Mouse (Mus musculus) forebrain, embryonic 11.5 days (tissue): Measurements from ENCODE around the gene Tnfrsf4. TPM values are rescaled to one million over a fixed set of nuclear protein-coding genes. Genes with fewer than 3 reads are reported as not detected.

Experiments used
- ATAC-seq: fragments of 200-750 bp; cut with Nextera tagmentation; replicated peaks from 2 replicates; pipeline ENCODE4 v1.8.0; 2017; ENCODE audit warnings: moderate TSS enrichment; ENCODE audit not compliant: low FRiP score
- DNase-seq: peaks from one replicate; pipeline ENCODE4 v3.0.0-alpha.2; 2017; ENCODE audit warnings: low spot score
- H3K27ac ChIP-seq: fragments of 300-500 bp; sonication (generic); 2 replicates; pipeline ENCODE4 v1.5.1; 2014; ENCODE audit warnings: low read depth, low read length
- H3K27me3 ChIP-seq: fragments of 300-500 bp; sonication (generic); 2 replicates; pipeline ENCODE4 v1.6.1; 2014; ENCODE audit warnings: mild to moderate bottlenecking, low read length, mixed read lengths; ENCODE audit not compliant: control insufficient read depth, insufficient read depth
- H3K36me3 ChIP-seq: fragments of 300-500 bp; sonication (generic); 2 replicates; pipeline ENCODE4 v1.6.1; 2014; ENCODE audit warnings: mild to moderate bottlenecking, low read length, moderate library complexity, mixed read lengths; ENCODE audit not compliant: control insufficient read depth, insufficient read depth
- H3K4me1 ChIP-seq: fragments of 300-500 bp; sonication (generic); replicated peaks from 2 replicates; pipeline ENCODE4 v1.6.1; 2014; ENCODE audit warnings: low read length, mixed read lengths; ENCODE audit not compliant: control insufficient read depth, insufficient read depth
- H3K4me2 ChIP-seq: fragments of 300-500 bp; sonication (generic); 2 replicates; pipeline ENCODE4 v1.6.1; 2014; ENCODE audit warnings: low read depth, mild to moderate bottlenecking, low read length, moderate library complexity, mixed read lengths; ENCODE audit not compliant: severe bottlenecking
- H3K4me3 ChIP-seq: fragments of 300-500 bp; sonication (generic); 2 replicates; pipeline ENCODE4 v1.5.1; 2014; ENCODE audit warnings: low read depth, low read length
- H3K9ac ChIP-seq: fragments of 300-500 bp; sonication (generic); 2 replicates; pipeline ENCODE4 v1.6.1; 2014; ENCODE audit warnings: low read length
- H3K9me3 ChIP-seq: fragments of 300-500 bp; sonication (generic); 2 replicates; pipeline ENCODE4 v1.6.1; 2016; ENCODE audit warnings: low read length, mixed read lengths; ENCODE audit not compliant: control insufficient read depth
- WGBS: fragments of 180-500 bp; shearing (Covaris S2); extraction: QIAGEN DNeasy Blood & Tissue Kit; methylation state at CpG from one replicate; pipeline ENCODE4 v1.1.7; 2014; 5-methylcytosine and 5-hydroxymethylcytosine counted together
- polyA plus RNA-seq: library from polyadenylated mRNA; unstranded; fragments of >200 nt; fragmentation: Nextera tagmentation; extraction: Ambion mirVana; gene quantifications from 2 replicates; pipeline ENCODE4 v1.2.1, GENCODE M21; 2014

The Tnfrsf4 gene
- 0.53 and 0.75 TPM in 2 replicates for polyA plus RNA-seq

GRCm38 (mm10) chr4:156013637-156014036 is at the start of gene Tnfrsf4:
Tnfrsf4 (plus strand) TSS chr4:156013843.
- H3K9me3 ChIP-seq = no peaks in the 10 kb centered on the region
- no peak within 1 kb of the TSS for H3K9ac ChIP-seq
- H3K4me2 ChIP-seq = no peak within 1 kb of the TSS
- DNase-seq (no peak), ATAC-seq (no peak)
- H3K36me3 ChIP-seq = peaks cover 14% of the 10 kb centered on the region; the same call in 1 of the 2 replicates
- WGBS = 88% methylated on average over 8 of the region's 8 CpGs
- H3K4me1 ChIP-seq = no peaks in the 10 kb centered on the region
- no peak within 1 kb of the TSS for H3K27ac ChIP-seq
- H3K4me3 ChIP-seq = no peak within 1 kb of the TSS
- H3K27me3 ChIP-seq = no peaks in the 10 kb centered on the region

GRCm38 (mm10) chr4:155964396-155964795 is 49.2 kb upstream of the Tnfrsf4 start:
- H3K4me2 ChIP-seq = no peak overlapping the region
- no peak overlapping the region for H3K9ac ChIP-seq
- ATAC-seq (no peak), DNase-seq (no peak)
- WGBS = 92% methylated on average over 11 of the region's 11 CpGs
- H3K9me3 ChIP-seq = no peaks in the 10 kb centered on the region
- H3K27me3 ChIP-seq = no peaks in the 10 kb centered on the region
- H3K4me3 ChIP-seq = no peak overlapping the region
- no peak overlapping the region for H3K27ac ChIP-seq
- H3K36me3 ChIP-seq = no peaks in the 10 kb centered on the region
- peaks cover 9% of the 10 kb centered on the region for H3K4me1 ChIP-seq

GRCm38 (mm10) chr4:155969043-155969653 is 44.5 kb upstream of the Tnfrsf4 start:
- H3K27me3 ChIP-seq = no peaks in the 10 kb centered on the region
- H3K27ac ChIP-seq = no peak overlapping the region
- H3K4me2 ChIP-seq = no peak overlapping the region
- H3K36me3 ChIP-seq = no peaks in the 10 kb centered on the region
- no peaks in the 10 kb centered on the region for H3K4me1 ChIP-seq
- no peak overlapping the region for H3K9ac ChIP-seq
- ATAC-seq = no peak
- no peak overlapping the region for H3K4me3 ChIP-seq
- DNase-seq = no peak
- 90% methylated on average over 13 of the region's 13 CpGs for WGBS
- no peaks in the 10 kb centered on the region for H3K9me3 ChIP-seq

GRCm38 (mm10) chr4:155970286-155970685 is 43.4 kb upstream of the Tnfrsf4 start:
- no peaks in the 10 kb centered on the region for H3K4me1 ChIP-seq
- DNase-seq (no peak), ATAC-seq (no peak)
- no peaks in the 10 kb centered on the region for H3K9me3 ChIP-seq
- H3K9ac ChIP-seq = no peak overlapping the region
- no peak overlapping the region for H3K4me2 ChIP-seq
- H3K27me3 ChIP-seq = no peaks in the 10 kb centered on the region
- 77% methylated on average over 5 of the region's 5 CpGs for WGBS
- H3K4me3 ChIP-seq = no peak overlapping the region
- H3K27ac ChIP-seq = no peak overlapping the region
- H3K36me3 ChIP-seq = no peaks in the 10 kb centered on the region

GRCm38 (mm10) chr4:155972651-155973050 is 41.0 kb upstream of the Tnfrsf4 start:
- Histone ChIP-seq H3K27me3 (no peaks in the 10 kb centered on the region), H3K9ac (no peak overlapping the region), H3K27ac (no peak overlapping the region), H3K36me3 (no peaks in the 10 kb centered on the region), H3K4me3 (no peak overlapping the region), H3K4me2 (no peak overlapping the region), H3K9me3 (no peaks in the 10 kb centered on the region), H3K4me1 (no peaks in the 10 kb centered on the region)
- DNase-seq = no peak
- ATAC-seq = no peak
- 55% methylated on average over 6 of the region's 6 CpGs for WGBS

- Histone ChIP-seq H3K36me3 (no peaks in the 10 kb centered on the region), H3K4me3 (no peak overlapping the region), H3K4me2 (no peak overlapping the region), H3K4me1 (no peaks in the 10 kb centered on the region), H3K9ac (no peak overlapping the region), H3K9me3 (no peaks in the 10 kb centered on the region), H3K27ac (no peak overlapping the region), H3K27me3 (no peaks in the 10 kb centered on the region)
- WGBS = 86% methylated on average over 2 of the region's 2 CpGs
- no peak for ATAC-seq
- no peak for DNase-seq
Measured at GRCm38 (mm10) chr4:155973239-155973638, 40.4 kb upstream of the Tnfrsf4 start.

GRCm38 (mm10) chr4:155981436-155982082 is 32.1 kb upstream of the Tnfrsf4 start:
- no peak for DNase-seq
- Histone ChIP-seq H3K27me3 (no peaks in the 10 kb centered on the region), H3K9me3 (no peaks in the 10 kb centered on the region), H3K36me3 (no peaks in the 10 kb centered on the region), H3K4me1 (no peaks in the 10 kb centered on the region), H3K9ac (no peak overlapping the region), H3K4me2 (no peak overlapping the region), H3K4me3 (no peak overlapping the region), H3K27ac (no peak overlapping the region)
- WGBS = 86% methylated on average over 12 of the region's 12 CpGs
- no peak for ATAC-seq

GRCm38 (mm10) chr4:155983788-155984187 is 29.9 kb upstream of the Tnfrsf4 start:
- 19% methylated on average over 2 of the region's 2 CpGs for WGBS
- DNase-seq (no peak), ATAC-seq (no peak)
- H3K4me1 ChIP-seq = no peaks in the 10 kb centered on the region
- no peaks in the 10 kb centered on the region for H3K36me3 ChIP-seq
- no peak overlapping the region for H3K4me3 ChIP-seq
- no peak overlapping the region for H3K9ac ChIP-seq
- H3K27me3 ChIP-seq = no peaks in the 10 kb centered on the region
- no peak overlapping the region for H3K4me2 ChIP-seq
- H3K27ac ChIP-seq = no peak overlapping the region
- no peaks in the 10 kb centered on the region for H3K9me3 ChIP-seq
